Mouse (Mus musculus) thymus, postnatal 36 days (tissue): ENCODE data around the gene Tulp1.
"Not testable (repeated sequence)": the region's sequence is repeated elsewhere in the genome, so short reads cannot be mapped to it uniquely, and the experiment has no call there.

Experiments used
- DNase-seq, 2 experiments: peaks; one replicate each; pipeline ENCODE4 v3.0.0; 2022; ENCODE audit warnings: mixed read lengths in 2 of 2

Tulp1 gene

GRCm38 (mm10) chr17:28363507-28363906, 1.5 kb downstream of the Tulp1 start:
- DNase-seq = no peak

GRCm38 (mm10) chr17:28362653-28363292, 2.2 kb downstream of the Tulp1 start:
- DNase-seq = no peak

GRCm38 (mm10) chr17:28361921-28362652, 2.9 kb downstream of the Tulp1 start:
- no peak for DNase-seq

GRCm38 (mm10) chr17:28360531-28361277, 4.3 kb downstream of the Tulp1 start:
- DNase-seq = no peak

DNA sequence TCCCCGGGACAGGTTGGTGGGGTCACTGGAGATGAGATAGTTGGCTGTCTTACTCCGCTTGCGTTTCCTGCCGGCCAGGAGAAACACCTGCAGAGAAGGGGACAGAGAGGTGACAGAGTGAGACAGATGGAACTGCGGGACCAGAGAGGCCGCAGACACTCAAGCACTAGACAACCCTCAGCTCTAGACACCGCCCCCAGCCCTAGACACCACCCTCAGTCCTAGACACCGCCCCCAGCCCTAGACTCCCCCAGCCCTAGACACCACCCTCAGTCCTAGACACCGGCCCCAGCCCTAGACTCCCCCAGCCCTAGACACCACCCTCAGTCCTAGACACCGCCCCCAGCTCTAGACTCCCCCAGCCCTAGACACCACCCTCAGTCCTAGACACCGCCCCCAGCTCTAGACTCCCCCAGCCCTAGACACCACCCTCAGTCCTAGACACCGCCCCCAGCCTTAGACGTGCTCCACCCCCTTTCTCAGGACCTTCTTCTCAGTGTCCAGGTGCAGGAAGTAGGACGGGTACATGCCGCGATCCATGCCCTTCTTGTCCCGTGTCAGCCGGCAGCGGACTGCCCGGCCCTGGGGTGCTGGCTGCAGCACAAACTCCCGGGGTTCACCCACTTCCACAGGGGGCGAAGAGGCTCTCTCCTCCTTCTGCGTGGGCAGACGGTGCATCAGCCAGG, 6.3 kb downstream of the Tulp1 start:
- DNase-seq = not testable (repeated sequence)

DNA sequence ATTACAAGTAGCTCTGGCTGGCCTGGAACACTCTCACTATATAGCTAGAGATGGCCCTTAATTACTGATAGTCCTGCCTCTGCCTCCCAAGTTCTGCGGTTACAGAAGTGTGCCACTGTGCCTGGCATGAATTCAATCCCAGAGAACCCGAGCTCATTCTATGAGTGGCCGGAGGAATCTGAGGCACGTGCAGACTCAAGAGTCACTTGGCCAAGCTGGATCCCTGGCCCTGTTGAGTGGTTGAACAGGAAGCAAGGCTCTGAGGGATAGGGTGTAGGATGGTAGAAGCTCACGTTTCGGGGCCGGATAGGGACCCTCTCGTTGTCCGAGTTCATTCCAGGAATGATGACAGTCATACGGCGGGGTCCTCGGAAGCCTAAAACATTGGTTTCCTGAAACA, 9.2 kb downstream of the Tulp1 start:
- no peak for DNase-seq

DNA sequence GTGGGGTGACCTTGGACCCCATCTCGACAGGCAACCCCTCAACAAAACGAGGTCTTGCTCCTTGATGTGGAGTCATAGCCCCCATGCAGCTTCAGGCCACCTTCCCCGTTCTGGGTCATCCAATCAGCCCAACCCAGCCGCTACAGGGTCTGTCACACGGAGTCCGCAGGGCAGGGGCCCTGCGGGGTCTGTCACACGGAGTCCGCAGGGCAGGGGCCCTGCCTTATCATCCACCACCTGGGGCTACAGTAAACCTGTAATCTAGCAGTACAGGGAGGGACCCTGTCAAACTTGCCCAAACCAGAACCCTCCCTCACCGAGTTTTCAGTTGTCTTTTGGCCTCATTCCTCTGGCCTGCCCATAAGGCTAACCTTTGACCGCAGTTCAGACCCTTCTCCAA, 13.0 kb downstream of the Tulp1 start:
- no peak for DNase-seq

- DNase-seq = peak; percentile 34 to 61
Measured at GRCm38 (mm10) chr17:28351353-28351890, 13.6 kb downstream of the Tulp1 start.

DNA sequence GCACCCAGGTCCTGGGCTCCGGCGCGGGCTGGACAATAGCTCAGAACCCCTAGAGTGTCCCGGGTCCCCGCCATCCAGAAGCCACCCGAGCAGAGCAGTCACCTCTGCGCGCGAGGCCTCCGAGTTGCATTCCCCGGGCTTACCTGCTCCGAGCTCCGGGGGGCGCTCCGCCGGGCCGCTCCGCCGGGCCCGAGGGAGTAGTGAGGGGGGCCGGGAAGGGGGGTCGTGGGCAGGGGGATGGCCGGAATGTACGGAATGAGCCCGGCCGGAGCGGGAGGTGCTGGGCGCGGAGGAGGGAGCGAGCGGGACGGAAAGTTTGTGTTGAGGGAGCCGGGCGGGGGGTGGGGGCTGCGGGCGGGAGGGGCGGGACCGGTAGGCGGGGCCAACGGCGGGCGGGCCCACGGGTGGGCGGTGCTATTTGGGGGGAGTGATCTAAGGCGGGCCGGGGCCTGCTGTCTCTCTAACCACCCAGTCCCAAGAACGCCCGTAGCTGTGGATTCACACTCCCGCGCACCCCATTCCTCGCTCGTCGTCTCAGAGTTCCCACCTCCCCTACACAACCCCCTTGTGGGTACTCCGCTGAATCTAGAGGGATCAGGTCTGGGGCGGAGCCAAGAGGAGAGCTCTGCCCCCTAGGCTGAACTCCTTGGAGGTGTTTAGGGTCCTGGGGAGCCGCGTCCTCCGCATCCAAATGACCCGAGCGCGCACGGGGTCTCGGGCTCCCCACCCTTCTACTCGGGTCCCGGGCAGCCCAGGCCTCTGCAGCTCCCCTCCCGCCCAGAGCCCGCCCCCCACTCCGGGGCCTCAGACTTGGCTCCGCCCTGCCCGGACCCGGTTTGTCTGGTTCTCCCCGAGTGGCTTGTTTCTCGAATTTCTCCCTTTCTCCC, 14.3 kb downstream of the Tulp1 start, which contains the start of gene Tead3:
Gene Tead3, minus strand, starts transcription at position 352 of the 887 bp plus-strand sequence.
- peak; percentile 76 to 78 for DNase-seq

DNA sequence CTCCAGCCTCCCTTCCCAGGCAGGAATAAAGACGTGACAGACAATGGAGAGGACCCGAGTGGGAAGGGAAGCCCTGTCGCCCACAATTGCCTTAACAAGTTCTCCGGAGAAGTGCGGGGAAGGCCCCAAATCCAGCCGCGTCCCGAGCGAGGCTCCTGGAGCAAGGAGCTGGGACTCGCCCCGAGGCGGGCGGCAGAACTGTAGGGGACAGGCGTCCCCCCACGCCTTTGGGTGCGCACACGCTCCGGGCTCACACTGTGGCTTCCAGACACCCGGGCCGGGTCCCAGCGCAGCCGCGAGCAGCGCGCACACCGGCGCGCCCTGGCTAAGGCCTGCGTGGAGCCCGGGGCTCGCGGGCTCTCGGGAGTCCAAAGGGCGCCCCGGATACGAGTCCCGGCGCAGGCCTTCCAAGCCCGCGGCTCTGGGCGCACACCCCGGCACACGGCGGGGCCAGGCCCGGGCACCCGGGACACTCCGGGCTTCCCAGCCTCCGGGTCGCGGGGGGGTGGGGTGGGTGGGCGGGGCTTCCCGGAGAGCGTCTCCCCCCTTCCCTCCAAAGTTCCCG, 15.0 kb downstream of the Tulp1 start:
- DNase-seq = peak in 1 of 2 experiments; percentile 45

DNA sequence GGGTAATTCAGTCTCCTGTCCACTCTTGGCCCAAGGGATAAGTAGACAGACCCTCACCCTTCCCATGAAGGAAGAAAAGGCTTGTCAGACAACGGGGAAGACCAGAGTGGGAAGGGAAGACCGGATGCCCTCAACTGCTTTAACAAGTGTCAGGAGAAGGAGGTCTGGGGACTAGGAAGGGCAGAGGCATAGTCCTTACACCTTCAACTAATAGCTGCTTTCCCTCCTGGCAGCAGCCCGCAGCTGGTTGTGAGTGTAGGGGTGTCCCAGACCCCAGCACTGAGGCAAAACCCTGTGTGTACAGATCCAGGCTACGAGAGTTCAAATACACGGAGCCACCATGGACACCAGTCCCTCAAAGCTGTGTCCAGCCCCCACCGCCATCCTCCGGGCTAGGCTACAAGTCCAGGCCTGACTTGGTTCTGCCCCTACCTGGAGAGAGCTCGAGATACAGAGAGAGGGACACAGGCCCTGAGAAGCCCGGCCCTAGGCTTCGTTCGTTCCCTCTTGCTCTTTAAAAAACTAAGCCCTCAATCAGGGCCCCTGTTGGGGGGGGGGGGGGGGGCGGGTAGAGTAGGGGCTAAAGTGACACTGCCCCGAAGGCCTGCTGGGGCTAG, 15.7 kb downstream of the Tulp1 start:
- no peak for DNase-seq

DNA sequence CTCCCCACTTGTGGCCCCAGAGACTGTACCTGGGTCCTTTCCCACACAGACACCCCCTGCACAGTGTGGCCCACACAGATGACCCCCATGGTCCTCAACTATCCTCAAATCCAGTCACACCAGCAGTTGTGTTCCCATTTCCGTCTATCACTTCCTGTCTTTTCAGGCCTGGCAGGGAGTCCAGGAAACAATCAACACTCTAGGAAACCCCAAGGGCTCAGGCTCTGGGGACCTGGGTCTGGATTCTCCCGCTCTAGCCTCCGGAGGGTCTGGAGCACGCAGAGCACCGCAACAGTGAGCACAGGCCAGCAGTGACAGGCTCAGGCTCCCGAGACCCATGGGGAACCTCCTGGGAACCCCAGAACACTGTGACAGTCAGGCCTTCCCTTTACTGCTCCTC, 16.8 kb downstream of the Tulp1 start:
- no peak for DNase-seq

- no peak for DNase-seq
Measured at GRCm38 (mm10) chr17:28347327-28347726, 17.7 kb downstream of the Tulp1 start.

- no peak for DNase-seq
Measured at GRCm38 (mm10) chr17:28345882-28346281, 19.1 kb downstream of the Tulp1 start.

GRCm38 (mm10) chr17:28345271-28345721, 19.7 kb downstream of the Tulp1 start:
- no peak for DNase-seq

DNA sequence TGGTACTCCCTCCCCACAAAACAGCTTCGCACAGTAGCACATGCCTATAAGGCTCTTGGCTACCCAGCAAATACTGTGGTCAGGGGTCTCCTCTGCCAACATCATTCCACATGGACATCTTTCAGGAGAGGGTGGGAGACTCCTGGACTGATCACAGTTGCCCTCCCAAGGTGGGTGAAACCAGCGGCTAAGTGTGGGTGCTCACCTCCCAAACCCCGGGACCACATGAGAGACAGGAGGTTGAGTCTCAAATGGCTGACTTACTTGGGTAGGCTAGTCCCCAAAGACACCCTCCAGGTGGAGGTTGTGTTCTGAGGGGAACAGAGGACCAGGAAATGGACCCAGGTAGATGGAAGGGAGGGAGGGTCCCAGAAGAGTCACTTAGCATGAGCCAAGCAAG, 20.4 kb downstream of the Tulp1 start:
- DNase-seq = no peak

GRCm38 (mm10) chr17:28344050-28344607, 20.9 kb downstream of the Tulp1 start:
- no peak for DNase-seq

GRCm38 (mm10) chr17:28341091-28341490, 23.9 kb downstream of the Tulp1 start:
- peak; percentile 29 to 45 for DNase-seq

- DNase-seq = no peak
Measured at GRCm38 (mm10) chr17:28340578-28340977, 24.4 kb downstream of the Tulp1 start.

- no peak for DNase-seq
Measured at GRCm38 (mm10) chr17:28337547-28337946, 27.5 kb downstream of the Tulp1 start.
